Mouse (Mus musculus) brown adipose tissue, adult 24 weeks (tissue): ENCODE measurements at regions not wholly inside any gene's neighbourhood (a gene's known extent, or its start where the extent isn't known, plus 50 kb on each side); places are given as distances from the start of the nearest gene placed in this dataset.

Experiments
- H3K27ac ChIP-seq: fragments of 200-500 bp; replicated peaks from 2 replicates; pipeline ENCODE4 v1.5.1; 2012; ENCODE audit warnings: low read depth, mild to moderate bottlenecking, low read length
- H3K4me1 ChIP-seq: fragments of 200-500 bp; 2 replicates; pipeline ENCODE4 v1.6.1; 2012; ENCODE audit warnings: low read length, mixed read lengths; ENCODE audit not compliant: control insufficient read depth, insufficient read depth, insufficient read length
- H3K4me3 ChIP-seq: fragments of 200-500 bp; 2 replicates; pipeline ENCODE4 v1.5.1; 2012; ENCODE audit warnings: low read depth, mild to moderate bottlenecking, low read length, moderate library complexity; ENCODE audit not compliant: insufficient read depth

DNA sequence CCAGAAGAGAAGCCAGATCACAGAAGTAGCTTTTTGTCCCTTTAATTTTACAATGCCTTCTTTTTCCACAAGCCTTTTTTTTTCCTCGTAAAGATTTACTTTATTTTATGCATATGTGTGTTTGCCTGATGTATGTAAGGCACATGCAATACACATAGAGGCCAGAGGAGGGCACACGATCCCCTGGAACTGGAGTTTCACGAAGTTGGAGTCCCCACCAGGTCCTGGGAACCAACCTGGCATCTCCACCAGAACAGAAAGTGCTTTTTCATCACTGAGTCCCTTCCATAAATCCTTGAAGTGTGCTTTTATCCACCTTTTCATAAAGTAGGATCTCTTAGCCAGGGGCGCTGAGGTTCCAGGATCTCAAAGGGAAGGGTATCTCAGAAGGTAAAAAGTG lies 152.8 kb downstream of the Gm45692 start:
- Histone ChIP-seq H3K4me1 (peaks cover 4% of the 10 kb centered on the region; the same call in 1 of the 2 replicates), H3K27ac (no peak overlapping the region), H3K4me3 (no peak overlapping the region)

DNA sequence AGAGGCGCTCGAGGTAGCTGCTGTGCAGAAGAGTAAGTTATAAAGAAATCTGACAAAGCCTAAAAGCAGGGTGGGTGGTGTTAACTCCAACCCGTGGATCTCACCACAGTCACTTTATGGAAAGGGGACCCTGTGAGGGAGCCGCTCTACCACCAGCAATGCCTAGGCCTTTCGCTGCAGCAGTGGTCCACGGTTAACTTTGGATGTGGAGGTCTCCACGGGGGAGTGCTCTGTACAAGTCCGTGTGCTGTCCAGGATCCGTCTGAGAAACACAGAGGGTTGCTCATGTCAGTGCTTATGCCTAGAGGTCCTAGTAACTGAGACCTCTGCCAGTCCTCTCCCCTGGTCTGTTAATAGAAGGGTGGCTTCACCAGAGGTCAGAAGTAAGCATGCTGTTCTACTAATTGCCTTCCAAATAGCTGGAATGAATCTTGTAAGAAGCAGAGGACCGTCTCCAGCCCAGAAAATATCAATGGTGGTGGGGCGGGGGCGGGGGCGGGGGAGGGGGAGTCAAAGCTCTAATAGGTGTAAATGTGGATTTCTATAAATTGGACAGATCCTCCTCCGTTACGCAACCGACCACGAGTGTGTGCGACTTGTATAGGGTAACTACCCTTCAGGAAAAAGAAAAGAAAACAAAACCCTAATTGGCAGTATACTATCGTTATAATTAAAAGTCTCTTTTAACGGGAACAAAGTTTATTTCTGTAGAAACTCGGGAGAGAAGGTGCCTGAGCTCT lies 153.5 kb downstream of the Gm45692 start:
- no peak overlapping the region for H3K4me3 ChIP-seq

DNA sequence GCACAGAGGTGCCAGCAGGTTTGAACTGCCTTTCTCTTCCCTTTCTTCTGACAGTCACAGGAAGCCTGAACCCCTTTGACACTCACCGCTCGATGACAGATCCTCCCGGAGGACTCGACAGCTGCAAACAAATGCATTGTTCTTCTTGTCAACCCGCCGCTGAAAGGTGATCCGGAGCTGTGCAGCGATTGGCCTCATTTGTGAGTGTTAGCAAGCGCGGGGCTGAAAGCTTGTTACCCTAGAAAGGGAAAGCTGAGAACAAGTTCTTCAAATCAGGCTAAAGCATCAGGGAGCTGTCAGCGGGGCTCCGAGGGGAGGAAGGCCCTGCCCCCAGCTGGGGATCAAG lies 154.1 kb downstream of the Gm45692 start:
- Histone ChIP-seq H3K27ac (no peak overlapping the region), H3K4me1 (peaks cover 4% of the 10 kb centered on the region; the same call in 1 of the 2 replicates), H3K4me3 (no peak overlapping the region)

More for the DNA sequence above, 153.5 kb downstream of the Gm45692 start:
- Histone ChIP-seq H3K4me1 (peaks cover 4% of the 10 kb centered on the region; the same call in 1 of the 2 replicates), H3K27ac (no peak overlapping the region)

GRCm38 (mm10) chr8:26273792-26274191 lies 154.5 kb downstream of the Gm45692 start:
- Histone ChIP-seq H3K4me1 (peaks cover 2% of the 10 kb centered on the region; the same call in 1 of the 2 replicates), H3K4me3 (no peak overlapping the region), H3K27ac (no peak overlapping the region)

DNA sequence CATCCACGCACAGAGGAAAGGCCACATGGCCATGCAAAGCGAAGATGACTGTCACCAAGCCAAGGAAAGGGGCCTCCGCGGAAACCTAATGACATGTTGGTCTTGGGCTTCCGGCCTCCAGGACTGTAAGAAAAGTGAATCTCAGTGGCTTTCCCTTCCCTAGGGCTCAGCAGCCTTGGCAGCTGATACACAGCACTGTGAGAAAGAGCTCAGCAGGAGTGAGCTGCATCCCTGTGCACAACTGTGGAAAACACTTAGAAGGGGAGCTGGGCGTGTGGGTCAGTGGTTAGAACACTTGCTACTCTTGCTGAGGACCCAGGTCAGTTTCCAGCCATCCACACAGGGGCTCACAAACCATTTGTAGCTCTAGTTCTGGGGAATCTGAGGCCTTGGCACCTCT lies 155.1 kb downstream of the Gm45692 start:
- H3K4me3 ChIP-seq, result no peak overlapping the region
- H3K27ac ChIP-seq, result no peak overlapping the region
- no peaks in the 10 kb centered on the region for H3K4me1 ChIP-seq

DNA sequence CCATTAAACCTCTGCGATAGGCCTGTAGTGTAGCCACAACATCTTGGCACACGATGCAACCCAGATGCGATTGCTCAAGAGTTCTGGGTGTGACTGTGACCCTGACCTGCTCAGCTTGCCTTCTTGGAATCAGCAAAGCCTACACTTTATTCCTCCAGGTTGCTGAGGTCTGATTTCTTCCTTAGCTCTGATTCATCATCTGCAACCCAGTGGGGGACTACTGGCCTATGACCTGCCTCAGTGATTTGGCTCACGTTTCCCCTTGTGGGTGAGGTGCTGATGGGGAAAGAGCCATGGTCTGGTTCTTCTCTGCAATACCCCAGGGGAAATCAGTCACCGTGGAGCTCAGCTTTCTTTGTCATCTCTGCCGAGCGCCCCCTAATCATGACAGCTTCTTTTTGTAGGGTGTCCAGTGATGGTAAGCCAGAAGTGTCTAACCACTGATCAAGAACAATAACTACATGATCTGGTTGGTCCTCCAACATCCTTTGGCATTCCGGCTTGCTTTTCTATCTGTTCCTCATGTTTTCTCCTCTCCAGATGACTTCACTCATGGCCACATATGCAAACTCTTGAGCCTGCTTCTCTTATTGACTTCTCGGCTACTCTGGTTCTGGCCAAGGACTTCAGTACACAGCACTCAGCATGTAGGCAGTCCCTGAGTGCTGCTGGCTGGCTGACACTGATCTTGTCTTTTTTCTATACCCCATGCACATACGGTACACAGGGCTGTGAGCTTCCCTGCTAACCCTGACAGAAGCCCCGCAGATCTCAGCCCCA lies 163.0 kb downstream of the Gm45692 start:
- Histone ChIP-seq H3K4me1 (no peaks in the 10 kb centered on the region; the same call in 1 of the 2 replicates), H3K27ac (no peak overlapping the region), H3K4me3 (no peak overlapping the region)

DNA sequence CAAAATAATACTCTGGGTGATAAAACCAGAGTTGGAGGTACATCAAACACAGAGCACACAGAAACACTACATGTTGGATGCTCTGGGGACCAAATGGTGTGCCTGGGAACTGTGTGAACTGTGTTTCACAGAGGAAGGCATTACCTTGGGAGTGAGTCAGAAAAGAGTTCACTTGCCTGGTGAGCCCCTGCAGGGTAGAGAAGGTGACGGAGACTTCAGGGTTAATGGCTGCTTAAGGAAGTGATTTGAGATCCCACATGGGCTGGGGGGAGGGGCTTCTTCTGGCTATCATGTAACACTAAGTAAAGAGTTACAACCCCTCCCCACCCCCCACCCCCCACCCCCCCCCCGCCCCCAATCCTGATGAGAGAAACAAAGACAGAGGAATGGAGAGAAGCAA lies 164.6 kb downstream of the Gm45692 start:
- H3K4me3 ChIP-seq, result no peak overlapping the region

DNA sequence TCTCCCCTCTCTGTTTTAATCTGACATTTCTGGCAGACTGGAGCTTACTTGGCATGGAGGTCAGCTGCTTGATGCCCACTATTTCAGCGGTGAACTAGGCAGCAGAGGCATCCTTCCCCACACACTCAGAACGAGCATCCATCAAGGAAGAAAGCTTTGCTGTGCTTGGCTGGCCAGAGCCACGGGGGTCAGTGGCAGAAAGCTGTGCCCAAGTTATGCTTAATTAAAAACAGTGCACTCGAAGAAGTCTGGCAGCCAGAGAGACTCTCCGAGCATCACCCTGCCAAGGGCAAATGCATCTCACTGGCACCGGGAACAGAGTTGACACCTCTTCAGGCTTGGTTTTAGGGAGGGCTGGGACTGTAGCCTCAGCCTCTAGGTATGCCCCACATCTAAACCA lies 168.3 kb downstream of the Gm45692 start:
- no peak overlapping the region for H3K4me3 ChIP-seq
- H3K4me1 ChIP-seq, result no peaks in the 10 kb centered on the region; the same call in 1 of the 2 replicates
- H3K27ac ChIP-seq, result no peak overlapping the region

More for the DNA sequence above, 164.6 kb downstream of the Gm45692 start:
- H3K4me1 ChIP-seq, result no peaks in the 10 kb centered on the region; the same call in 1 of the 2 replicates
- no peak overlapping the region for H3K27ac ChIP-seq

- Histone ChIP-seq H3K4me1 (no peaks in the 10 kb centered on the region; the same call in 1 of the 2 replicates), H3K27ac (no peak overlapping the region), H3K4me3 (no peak overlapping the region)
Observed at GRCm38 (mm10) chr8:26288163-26288562, 168.8 kb downstream of the Gm45692 start.

- Histone ChIP-seq H3K4me1 (no peaks in the 10 kb centered on the region), H3K27ac (no peak overlapping the region), H3K4me3 (no peak overlapping the region)
Observed at GRCm38 (mm10) chr8:26298066-26298804, 178.9 kb downstream of the Gm45692 start.

- H3K27ac ChIP-seq, result no peak overlapping the region
- no peaks in the 10 kb centered on the region for H3K4me1 ChIP-seq
- H3K4me3 ChIP-seq, result no peak overlapping the region
Observed at GRCm38 (mm10) chr8:26300246-26300645, 180.9 kb downstream of the Gm45692 start.

- Histone ChIP-seq H3K4me1 (no peaks in the 10 kb centered on the region), H3K4me3 (no peak overlapping the region), H3K27ac (no peak overlapping the region)
Observed at GRCm38 (mm10) chr8:26301961-26302360, 182.6 kb downstream of the Gm45692 start.

DNA sequence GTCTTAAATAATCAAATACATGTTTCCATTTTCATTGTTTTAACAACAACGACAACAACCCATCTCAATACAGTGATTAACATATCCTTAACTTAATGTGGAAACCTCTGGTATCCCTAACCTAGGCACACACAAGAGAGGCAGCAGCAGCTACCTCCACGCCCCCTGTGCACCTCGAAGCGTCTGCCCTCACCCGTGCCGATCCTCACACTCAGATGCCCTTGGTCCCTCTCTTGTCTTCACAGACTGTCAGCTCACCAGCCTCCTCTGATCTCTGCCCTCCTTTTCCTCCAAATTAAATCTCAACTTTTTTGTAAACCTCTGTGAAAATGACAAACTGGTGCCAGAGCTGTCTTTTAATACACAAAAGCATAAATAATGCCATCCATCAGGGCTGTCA lies 185.2 kb downstream of the Gm45692 start:
- Histone ChIP-seq H3K4me1 (no peaks in the 10 kb centered on the region), H3K27ac (no peak overlapping the region), H3K4me3 (no peak overlapping the region)

DNA sequence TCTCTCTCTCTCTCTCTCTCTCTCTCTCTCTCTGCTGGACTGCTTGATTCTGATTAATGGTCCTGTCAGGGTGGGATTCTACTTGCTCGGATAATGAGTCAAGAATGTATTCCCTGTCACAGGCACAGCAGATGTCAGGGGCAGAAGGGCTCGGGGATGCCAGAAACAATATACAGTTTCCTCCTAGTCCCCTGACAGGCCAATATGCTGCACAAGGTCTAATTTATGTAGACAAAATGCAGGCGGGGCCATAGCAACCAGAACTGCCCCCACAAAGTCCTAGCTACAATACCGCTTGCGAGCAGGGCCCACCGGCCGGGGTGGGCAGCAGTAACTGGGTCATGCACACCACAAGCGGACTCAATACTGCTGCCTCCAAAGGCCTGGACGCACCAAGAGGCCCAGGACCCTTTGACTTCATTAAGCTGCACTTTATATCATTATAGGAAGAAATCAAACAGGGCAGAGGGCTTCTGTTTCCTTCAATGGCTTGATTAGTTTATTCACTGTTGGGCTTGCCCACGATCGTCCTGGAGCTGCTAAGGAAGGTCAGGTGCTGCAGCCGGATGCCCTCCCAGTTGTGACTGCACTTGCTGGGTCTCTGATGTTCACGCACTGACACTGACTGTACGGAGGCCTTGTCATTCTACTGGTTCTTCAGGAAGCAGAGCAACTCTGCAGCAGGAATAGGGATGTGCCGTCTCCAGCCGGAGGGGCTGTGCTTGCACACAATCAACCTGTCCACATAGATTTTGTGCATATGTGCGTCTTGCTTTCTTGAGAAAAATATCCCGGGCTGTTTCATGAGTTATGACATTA lies 185.9 kb downstream of the Gm45692 start:
- Histone ChIP-seq H3K27ac (no peak overlapping the region), H3K4me1 (no peaks in the 10 kb centered on the region), H3K4me3 (no peak overlapping the region)
